Mouse (Mus musculus) liver, embryonic 14.5 days (tissue): Measurements from ENCODE around the gene Ube2e3. TPM values are rescaled to one million over a fixed set of nuclear protein-coding genes. Genes with fewer than 3 reads are reported as not detected.

Experiments
- ATAC-seq: fragments of 200-750 bp; cut with Nextera tagmentation; 2 replicates; pipeline ENCODE4 v1.8.0; 2017; ENCODE audit warnings: moderate number of reproducible peaks, mild to moderate bottlenecking, moderate library complexity; ENCODE audit not compliant: insufficient read depth
- DNase-seq, 3 experiments: peaks; one replicate each; pipeline ENCODE4 v3.0.0-alpha.2; 2012 to 2013; ENCODE audit warnings: low read depth in 3 of 3, low spot score in 3 of 3
- H3K27ac ChIP-seq: fragments of 300-500 bp; sonication (generic); 2 replicates; pipeline ENCODE4 v1.5.1; 2014; ENCODE audit warnings: moderate library complexity, mild to moderate bottlenecking, control low read depth, inconsistent platforms
- H3K27me3 ChIP-seq: fragments of 300-500 bp; sonication (generic); 2 replicates; pipeline ENCODE4 v1.6.1; 2014; ENCODE audit warnings: mild to moderate bottlenecking, low read length, moderate library complexity; ENCODE audit not compliant: control insufficient read depth, insufficient read depth
- H3K36me3 ChIP-seq: fragments of 300-500 bp; sonication (generic); replicated peaks from 2 replicates; pipeline ENCODE4 v1.6.1; 2014; ENCODE audit warnings: low read depth; ENCODE audit not compliant: control insufficient read depth, insufficient read depth
- H3K4me1 ChIP-seq, 2 experiments: fragments of 200-500 bp in 1 of 2; fragments of 300-500 bp in 1 of 2; sonication (generic) in 1 of 2; replicated peaks; 2 replicates each; pipeline ENCODE4 v1.6.1; 2012 to 2014; ENCODE audit warnings: antibody characterized with exemption in 1 of 2, inconsistent platforms in 1 of 2, low read length in 1 of 2; ENCODE audit not compliant: control insufficient read depth in 2 of 2, insufficient read depth in 2 of 2
- H3K4me2 ChIP-seq: fragments of 300-500 bp; sonication (generic); 2 replicates; pipeline ENCODE4 v1.6.1; 2014; ENCODE audit warnings: low read depth, mild to moderate bottlenecking, control low read depth, moderate library complexity
- H3K4me3 ChIP-seq, 2 experiments: fragments of 200-500 bp in 1 of 2; fragments of 300-500 bp in 1 of 2; sonication (generic) in 1 of 2; 2 replicates each; pipeline ENCODE4 v1.5.1; 2012 to 2014; ENCODE audit warnings: low read depth in 2 of 2, low read length in 2 of 2, mild to moderate bottlenecking in 2 of 2, control low read depth in 1 of 2, inconsistent platforms in 1 of 2, moderate library complexity in 1 of 2; ENCODE audit not compliant: insufficient read depth in 1 of 2
- H3K9ac ChIP-seq: fragments of 300-500 bp; sonication (generic); replicated peaks from 2 replicates; pipeline ENCODE4 v1.6.1; 2014; ENCODE audit warnings: mild to moderate bottlenecking, control low read depth, moderate library complexity
- H3K9me3 ChIP-seq: fragments of 300-500 bp; sonication (generic); 2 replicates; pipeline ENCODE4 v1.6.1; 2016; ENCODE audit warnings: low read length, mixed read lengths; ENCODE audit not compliant: control insufficient read depth
- CTCF ChIP-seq: IDR thresholded peaks from 2 replicates; pipeline ENCODE4 v1.5.1; 2016; ENCODE audit warnings: antibody characterized with exemption, low read depth, control low read depth
- EP300 ChIP-seq: IDR thresholded peaks from 2 replicates; pipeline ENCODE4 v1.6.1; 2016; ENCODE audit warnings: antibody characterized with exemption, low read depth
- WGBS: fragments of 180-500 bp; shearing (Covaris S2); extraction: QIAGEN DNeasy Blood & Tissue Kit; methylation state at CpG from one replicate; pipeline ENCODE4 v1.1.7; 2014; ENCODE audit not compliant: insufficient replicate concordance; 5-methylcytosine and 5-hydroxymethylcytosine counted together
- polyA plus RNA-seq, 2 experiments: library from polyadenylated mRNA; depleted of rRNA in 1 of 2; stranded (reverse) in 1 of 2; unstranded in 1 of 2; fragments of >200 nt; fragmentation: Nextera tagmentation in 1 of 2; extraction: Ambion mirVana in 1 of 2; gene quantifications; 2 replicates each; pipeline versions ENCODE4 v1.2.1 to v1.2.3; 2012 to 2014

Ube2e3 gene
- polyA plus RNA-seq, 2 experiments = 39.1 to 92.1 TPM

DNA sequence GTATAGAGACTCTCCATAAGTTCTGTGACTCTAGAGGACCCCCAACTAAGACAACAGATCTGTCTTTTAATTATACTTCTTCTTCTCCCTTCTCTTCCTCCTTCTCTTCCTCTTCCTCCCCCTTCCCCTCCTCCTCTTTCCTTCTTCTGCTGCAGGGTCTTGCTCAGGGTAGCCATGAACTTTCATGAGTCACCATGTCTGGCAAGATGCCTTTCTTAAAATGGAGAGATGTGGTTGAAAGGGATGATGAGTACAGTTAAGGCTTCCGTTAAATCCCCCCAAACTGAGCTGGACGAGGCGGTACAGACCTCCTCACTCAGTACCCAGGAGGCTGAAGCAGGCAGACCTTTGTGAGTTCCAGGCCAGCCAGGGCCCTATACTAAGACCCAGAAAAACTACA is 3.8 kb upstream of the Ube2e3 start:
- ATAC-seq (no peak), DNase-seq (no peak)
- H3K9me3 ChIP-seq = no peaks in the 10 kb centered on the region
- TF ChIP-seq EP300 = no peak
- TF ChIP-seq CTCF = no peak
- no peak overlapping the region for H3K9ac ChIP-seq
- H3K36me3 ChIP-seq = no peaks in the 10 kb centered on the region
- H3K4me3 ChIP-seq = no peak overlapping the region
- H3K27ac ChIP-seq = no peak overlapping the region
- H3K27me3 ChIP-seq = no peaks in the 10 kb centered on the region
- H3K4me2 ChIP-seq = no peak overlapping the region
- H3K4me1 ChIP-seq = peaks cover 29 to 33% of the 10 kb centered on the region in 2 experiments
- whole genome bisulfite sequencing = 87% methylated on average over 3 of the region's 3 CpGs

DNA sequence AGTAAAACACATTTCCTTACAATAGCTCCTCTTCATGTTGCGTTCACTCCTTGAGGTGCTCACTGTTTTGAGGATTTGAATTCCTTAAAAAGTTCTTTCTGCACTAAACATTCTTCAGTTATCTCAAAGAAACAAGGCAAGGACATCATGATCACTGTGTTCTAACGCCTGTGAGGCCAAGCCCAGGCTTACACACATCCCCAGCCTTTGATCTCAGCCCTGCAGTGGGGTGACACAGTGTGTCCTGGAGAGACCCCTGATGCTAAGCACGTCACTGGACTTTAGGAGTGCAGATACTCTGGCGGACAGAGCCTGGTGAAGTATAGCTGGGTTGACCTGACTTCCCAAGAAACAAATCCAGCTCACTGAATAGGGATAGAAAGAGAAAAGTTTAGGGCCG is 3.1 kb upstream of the Ube2e3 start:
- no peak overlapping the region for H3K27ac ChIP-seq
- peaks cover 21 to 27% of the 10 kb centered on the region in 2 experiments for H3K4me1 ChIP-seq
- no peak overlapping the region for H3K4me2 ChIP-seq
- no peak overlapping the region for H3K4me3 ChIP-seq
- no peaks in the 10 kb centered on the region for H3K27me3 ChIP-seq
- ATAC-seq = no peak
- DNase-seq = no peak
- H3K9ac ChIP-seq = no peak overlapping the region
- no peaks in the 10 kb centered on the region for H3K36me3 ChIP-seq
- WGBS = 65% methylated on average over 5 of the region's 5 CpGs
- TF ChIP-seq CTCF (no peak), EP300 (no peak)
- no peaks in the 10 kb centered on the region for H3K9me3 ChIP-seq

DNA sequence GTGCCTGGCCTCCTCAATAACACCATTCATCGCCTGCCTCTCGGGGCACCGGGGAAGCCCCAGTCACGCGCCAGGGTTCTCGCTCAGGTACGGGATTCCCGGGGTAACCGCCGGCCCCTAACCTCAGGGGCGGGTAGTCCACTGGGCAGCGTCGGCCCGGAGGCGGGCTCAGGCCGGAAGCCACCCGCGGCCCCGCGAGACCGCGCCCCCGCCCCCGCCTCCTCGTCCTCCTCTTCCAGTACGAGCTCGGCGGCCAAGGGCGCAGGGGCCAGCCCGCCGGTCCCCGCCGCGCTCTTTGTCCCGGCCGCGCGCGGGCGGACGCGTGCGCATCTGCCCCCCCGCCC is 559 bp downstream of the Ube2e3 start:
- no peak for TF ChIP-seq EP300
- no peak for TF ChIP-seq CTCF
- peak; percentile 84 for ATAC-seq
- H3K27me3 ChIP-seq = no peaks in the 10 kb centered on the region
- H3K36me3 ChIP-seq = peaks cover 21% of the 10 kb centered on the region
- under 1% methylated on average over 21 of the region's 44 CpGs for WGBS
- peak overlapping the region; percentile 75 for H3K4me2 ChIP-seq
- H3K9ac ChIP-seq = peak overlapping the region; percentile 100
- DNase-seq = peak; percentile 73 to 80 (median 76)
- peaks cover 18 to 20% of the 10 kb centered on the region in 2 experiments for H3K4me1 ChIP-seq
- H3K27ac ChIP-seq = peak overlapping the region; percentile 89
- H3K4me3 ChIP-seq = peak overlapping the region; percentile 86 to 100
- H3K9me3 ChIP-seq = no peaks in the 10 kb centered on the region

DNA sequence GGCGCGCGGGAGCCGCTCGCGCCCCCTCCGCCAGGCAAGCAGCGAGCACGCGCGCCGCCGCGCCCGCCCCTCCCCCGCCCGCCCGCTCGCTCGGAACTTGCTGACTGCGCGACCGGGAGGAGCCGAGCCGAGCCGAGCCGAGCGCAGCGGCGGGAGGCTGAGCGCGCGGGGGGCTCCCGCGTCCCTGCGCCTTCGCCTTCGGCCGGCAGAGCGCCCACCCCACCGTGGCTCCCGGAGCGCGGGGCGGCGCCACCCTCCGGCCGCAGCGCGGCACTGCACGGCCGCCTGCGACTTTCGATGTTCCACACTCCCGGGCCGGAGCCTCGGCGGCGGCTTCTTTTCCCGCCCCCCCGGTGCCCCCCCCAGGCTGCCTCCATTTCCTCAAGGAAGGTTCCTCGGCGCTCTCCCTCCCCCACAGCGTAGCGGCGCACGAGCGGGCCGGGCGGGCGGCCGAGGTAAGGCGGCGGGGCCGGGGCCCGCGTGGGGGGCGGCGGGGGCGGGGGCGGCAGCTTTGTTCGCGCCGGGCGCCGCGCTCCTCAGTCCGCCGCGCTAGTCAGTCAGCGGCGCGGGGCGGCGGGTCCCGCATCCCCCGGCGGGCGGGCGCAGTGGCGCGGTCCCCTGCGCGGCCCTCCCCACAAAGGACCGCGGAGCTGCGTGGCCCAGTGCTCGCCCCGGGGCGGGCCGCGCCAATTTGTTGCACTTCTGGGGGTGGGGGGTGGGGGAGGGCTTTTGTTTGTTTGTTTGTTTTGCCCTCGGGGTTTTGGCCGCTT is 1.2 kb downstream of the Ube2e3 start:
- Histone ChIP-seq H3K27me3 (no peaks in the 10 kb centered on the region), H3K4me1 (peaks cover 21 to 22% of the 10 kb centered on the region in 2 experiments), H3K27ac (peak overlapping the region; percentile 89), H3K4me3 (peak overlapping the region; percentile 80 to 100), H3K9ac (peak overlapping the region; percentile 100), H3K9me3 (no peaks in the 10 kb centered on the region), H3K4me2 (peak overlapping the region; percentile 75), H3K36me3 (peaks cover 23% of the 10 kb centered on the region)
- DNase-seq (peak; percentile 61 to 64 (median 62)), ATAC-seq (peak; percentile 82)
- TF ChIP-seq EP300 (no peak), CTCF (peak; percentile 37; the same call in 1 of the 2 replicates)
- under 1% methylated on average over 83 of the region's 114 CpGs for WGBS

DNA sequence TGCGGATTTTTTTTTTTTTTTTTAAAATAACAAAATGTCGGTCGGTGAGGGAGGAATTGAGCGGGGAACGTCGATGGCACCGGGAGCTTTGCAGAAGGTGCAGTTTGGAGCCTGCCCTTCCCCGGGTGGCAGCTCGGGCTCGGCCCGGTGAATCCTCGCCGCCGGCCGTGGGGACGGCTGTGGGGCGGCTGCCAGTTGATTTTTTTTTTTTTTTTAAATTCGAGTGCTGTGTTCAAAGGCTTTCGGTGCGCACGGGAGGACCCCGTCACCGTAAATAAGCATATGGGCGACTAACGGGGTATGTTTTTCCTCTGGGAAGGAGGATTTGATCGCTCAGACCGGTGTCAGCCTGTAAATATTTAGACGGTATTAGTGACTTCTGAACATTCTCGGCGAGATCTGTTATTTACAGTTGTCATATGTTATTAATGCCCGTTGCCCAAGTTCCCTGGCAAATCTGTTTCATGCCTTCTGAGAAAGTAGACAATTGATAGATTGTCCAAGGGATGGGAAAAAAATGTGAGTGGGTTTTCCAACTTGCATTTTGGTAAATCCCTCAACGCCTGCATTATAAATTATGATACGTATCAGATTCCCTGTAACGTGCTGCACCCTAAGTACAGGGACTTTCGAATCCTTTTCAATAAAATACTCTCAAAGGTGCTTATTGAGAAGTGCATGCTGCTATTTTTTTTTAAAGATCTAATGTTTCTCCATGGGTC is 2.0 kb downstream of the Ube2e3 start:
- peaks cover 25% of the 10 kb centered on the region for H3K36me3 ChIP-seq
- H3K27ac ChIP-seq = peak overlapping the region; percentile 89
- H3K9me3 ChIP-seq = no peaks in the 10 kb centered on the region
- ATAC-seq (no peak), DNase-seq (no peak)
- WGBS = 2% methylated on average over 35 of the region's 35 CpGs
- H3K4me2 ChIP-seq = peak overlapping the region; percentile 75
- TF ChIP-seq EP300 (no peak), CTCF (no peak)
- peak overlapping the region; percentile 100 for H3K9ac ChIP-seq
- no peaks in the 10 kb centered on the region for H3K27me3 ChIP-seq
- H3K4me3 ChIP-seq = peak overlapping the region; percentile 80 to 100
- peaks cover 22 to 23% of the 10 kb centered on the region in 2 experiments for H3K4me1 ChIP-seq
